11 mouse cellular contexts compared by ENCODE assay signal in genomic region chr7:112319419-112319818, GRCm38 (mm10).
A peak's percentile ranks its signal among the peaks of the same experiment; 100 is the strongest.
DNase-seq lines count a peak whose midpoint lies in the region; TF ChIP-seq lines count a peak whose summit lies in the region.
"Had no signal": no experiment of that assay in that cellular context is flagged by ENCODE, and none has a peak within 500 bp of the region (broad histone marks: within the 10 kb centered on the region; RNA-seq: fewer than 3 reads in every experiment).

No protein-coding gene starts in this region.

- no peak overlapping the region for H3K4me3 ChIP-seq in layer of hippocampus, adult 2 months
- no peak overlapping the region for H3K4me3 ChIP-seq in cerebellum, adult 2 months (replicated peaks; ENCODE audit: insufficient read depth, low read depth, low read length)
- H3K4me3 ChIP-seq: midbrain, embryonic 13.5 days had no signal

- no peak for TF ChIP-seq POLR2A in cerebellum, adult 2 months (IDR thresholded peaks at IDR 0.05; ENCODE audit: borderline replicate concordance, insufficient read depth, low read length)

- WGBS in cerebellum, adult 2 months: 13% methylated on average over 4 of the region's 4 CpGs

- H3K4me1 ChIP-seq in cerebellum, adult 2 months (ENCODE audit: control insufficient read depth, insufficient read depth, low read length): peaks cover 33% of the 10 kb centered on the region
- H3K4me1 ChIP-seq: midbrain, embryonic 13.5 days had no signal

- peak; percentile 59 for DNase-seq in adrenal gland, postnatal 14 days
- no peak for DNase-seq in adrenal gland, adult 8-10 months
- no peak for DNase-seq in layer of hippocampus, adult 2 months (ENCODE audit: low spot score in 2 of 2)
- no peak for DNase-seq in layer of hippocampus, postnatal 10 days (ENCODE audit: low spot score in 2 of 2)
- peak; percentile 70 to 71 for DNase-seq in cerebellum, adult 2 months
- peak; percentile 73 for DNase-seq in heart, postnatal 4 days
- no peak for DNase-seq in embryo, embryonic 11 days
- no peak for DNase-seq in frontal cortex, postnatal 14 days (ENCODE audit: low spot score in 2 of 2)

- TF ChIP-seq CTCF in layer of hippocampus, adult 2 months (conservative IDR thresholded peaks at IDR 0.05): no peak
- TF ChIP-seq CTCF in cerebellum, adult 2 months (IDR thresholded peaks at IDR 0.05; ENCODE audit: borderline replicate concordance, insufficient read depth, low read depth, low read length): no peak

- H3K27ac ChIP-seq in layer of hippocampus, adult 2 months: peak overlapping the region; percentile 83
- H3K27ac ChIP-seq in cerebellum, adult 2 months (ENCODE audit: insufficient read depth, low read length): peak overlapping the region; percentile 63
- H3K27ac ChIP-seq: liver, embryonic 14.5 days; midbrain, embryonic 13.5 days had no signal

- no peaks in the 10 kb centered on the region for H3K27me3 ChIP-seq in cerebellum, adult 2 months (ENCODE audit: control insufficient read depth, insufficient read depth, low read length)
- H3K27me3 ChIP-seq: midbrain, embryonic 13.5 days; Patski had no signal

Comparison
In these comparisons a context has a peak if more than half of its experiments do, and no peak if none do; other contexts are left out.
1. DNase-seq: peak in adrenal gland, postnatal 14 days (single experiment), cerebellum, adult 2 months (2 of 2) and heart, postnatal 4 days (single experiment); none in adrenal gland, adult 8-10 months (single experiment), layer of hippocampus, adult 2 months (0 of 2), layer of hippocampus, postnatal 10 days (0 of 2), embryo, embryonic 11 days (single experiment) and frontal cortex, postnatal 14 days (0 of 2).